Mouse (Mus musculus) forebrain, embryonic 12.5 days (tissue): Measurements from ENCODE around the gene Cklf. TPM values are rescaled to one million over a fixed set of nuclear protein-coding genes. Genes with fewer than 3 reads are reported as not detected.
"Not testable (repeated sequence)": the region's sequence is repeated elsewhere in the genome, so short reads cannot be mapped to it uniquely, and the experiment has no call there.

ENCODE experiments used
- ATAC-seq: fragments of 200-750 bp; cut with Nextera tagmentation; 2 replicates; pipeline ENCODE4 v1.8.0; 2017; ENCODE audit warnings: moderate TSS enrichment; ENCODE audit not compliant: low FRiP score
- H3K27ac ChIP-seq: fragments of 300-500 bp; sonication (generic); 2 replicates; pipeline ENCODE4 v1.5.1; 2016; ENCODE audit warnings: mild to moderate bottlenecking
- H3K27me3 ChIP-seq: fragments of 300-500 bp; sonication (generic); 2 replicates; pipeline ENCODE4 v1.6.1; 2016; ENCODE audit warnings: mild to moderate bottlenecking
- H3K36me3 ChIP-seq: fragments of 300-500 bp; sonication (generic); replicated peaks from 2 replicates; pipeline ENCODE4 v1.6.1; 2016; ENCODE audit warnings: mild to moderate bottlenecking
- H3K4me1 ChIP-seq: fragments of 300-500 bp; sonication (generic); 2 replicates; pipeline ENCODE4 v1.6.1; 2016
- H3K4me2 ChIP-seq: fragments of 300-500 bp; sonication (generic); 2 replicates; pipeline ENCODE4 v1.6.1; 2016; ENCODE audit warnings: mild to moderate bottlenecking, moderate library complexity
- H3K4me3 ChIP-seq: fragments of 300-500 bp; sonication (generic); replicated peaks from 2 replicates; pipeline ENCODE4 v1.5.1; 2016; ENCODE audit warnings: mild to moderate bottlenecking
- H3K9ac ChIP-seq: fragments of 300-500 bp; sonication (generic); 2 replicates; pipeline ENCODE4 v1.6.1; 2016; ENCODE audit warnings: mild to moderate bottlenecking
- H3K9me3 ChIP-seq: fragments of 300-500 bp; sonication (generic); 2 replicates; pipeline ENCODE4 v1.6.1; 2016
- WGBS: fragments of 180-500 bp; shearing (Covaris S2); methylation state at CpG from one replicate; pipeline ENCODE4 v1.1.7; 2016; 5-methylcytosine and 5-hydroxymethylcytosine counted together
- polyA plus RNA-seq: library from polyadenylated mRNA; unstranded; fragments of >200 nt; fragmentation: Nextera tagmentation; extraction: Ambion mirVana; gene quantifications from 2 replicates; pipeline ENCODE4 v1.2.1, GENCODE M21; 2016

Gene Cklf
- polyA plus RNA-seq, 1 experiment from 2014 or later, result 45.2 TPM

DNA sequence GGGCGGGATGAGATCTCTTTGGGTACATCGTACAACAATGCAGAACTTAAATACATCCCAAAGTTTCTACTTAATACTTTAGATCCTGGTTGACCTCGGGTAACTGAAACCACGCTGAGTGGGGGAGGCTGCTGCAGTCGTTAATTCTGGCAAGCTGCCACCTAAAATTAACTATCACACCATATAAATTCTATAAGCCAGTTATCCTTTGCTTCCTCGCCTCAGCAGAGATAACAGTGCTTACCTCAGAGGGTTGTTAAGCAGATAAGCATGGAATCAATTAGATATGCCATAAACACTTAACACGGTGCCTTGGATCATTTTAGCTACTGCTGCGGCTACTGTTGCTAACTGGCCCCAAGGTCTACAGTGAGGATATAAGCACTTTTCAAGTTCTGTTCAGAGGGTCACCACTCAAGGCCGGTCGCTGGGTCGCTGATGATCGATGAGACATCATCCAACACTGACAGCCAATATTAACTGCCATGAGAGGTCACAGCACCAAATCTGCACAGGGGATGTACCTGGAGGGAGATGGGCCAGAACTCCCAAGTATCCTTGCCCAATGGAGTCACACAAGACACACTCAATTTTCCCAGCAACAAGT lies 8.5 kb upstream of the Cklf start:
- H3K36me3 ChIP-seq, result peaks cover 71% of the 10 kb centered on the region
- H3K27ac ChIP-seq, result no peak overlapping the region
- WGBS, result 90% methylated on average over 12 of the region's 12 CpGs
- no peak for ATAC-seq
- no peaks in the 10 kb centered on the region for H3K9me3 ChIP-seq
- peaks cover 5% of the 10 kb centered on the region for H3K4me1 ChIP-seq
- H3K27me3 ChIP-seq, result no peaks in the 10 kb centered on the region
- H3K4me2 ChIP-seq, result no peak overlapping the region
- H3K9ac ChIP-seq, result no peak overlapping the region
- no peak overlapping the region for H3K4me3 ChIP-seq

DNA sequence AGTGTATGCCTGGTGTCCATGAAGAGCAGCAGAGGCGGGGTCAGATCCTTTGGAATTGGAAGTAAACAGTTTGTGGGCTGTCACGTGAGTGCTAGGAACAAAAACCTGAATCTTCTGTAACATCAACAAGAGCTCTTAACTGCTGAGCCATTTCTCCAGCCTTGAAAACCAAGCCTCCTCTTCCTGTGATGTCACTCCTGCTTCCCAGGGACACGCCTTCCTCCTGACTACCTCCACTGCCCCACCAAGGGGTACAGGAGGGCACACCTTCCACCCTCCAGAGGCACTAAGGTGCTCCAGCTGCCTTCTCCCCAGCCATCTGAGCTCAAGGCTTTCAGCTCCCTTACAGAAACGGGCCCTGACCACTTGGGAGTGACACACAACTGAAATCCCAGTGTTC lies 4.0 kb upstream of the Cklf start:
- ATAC-seq, result no peak
- no peak overlapping the region for H3K27ac ChIP-seq
- peaks cover 26% of the 10 kb centered on the region for H3K36me3 ChIP-seq

DNA sequence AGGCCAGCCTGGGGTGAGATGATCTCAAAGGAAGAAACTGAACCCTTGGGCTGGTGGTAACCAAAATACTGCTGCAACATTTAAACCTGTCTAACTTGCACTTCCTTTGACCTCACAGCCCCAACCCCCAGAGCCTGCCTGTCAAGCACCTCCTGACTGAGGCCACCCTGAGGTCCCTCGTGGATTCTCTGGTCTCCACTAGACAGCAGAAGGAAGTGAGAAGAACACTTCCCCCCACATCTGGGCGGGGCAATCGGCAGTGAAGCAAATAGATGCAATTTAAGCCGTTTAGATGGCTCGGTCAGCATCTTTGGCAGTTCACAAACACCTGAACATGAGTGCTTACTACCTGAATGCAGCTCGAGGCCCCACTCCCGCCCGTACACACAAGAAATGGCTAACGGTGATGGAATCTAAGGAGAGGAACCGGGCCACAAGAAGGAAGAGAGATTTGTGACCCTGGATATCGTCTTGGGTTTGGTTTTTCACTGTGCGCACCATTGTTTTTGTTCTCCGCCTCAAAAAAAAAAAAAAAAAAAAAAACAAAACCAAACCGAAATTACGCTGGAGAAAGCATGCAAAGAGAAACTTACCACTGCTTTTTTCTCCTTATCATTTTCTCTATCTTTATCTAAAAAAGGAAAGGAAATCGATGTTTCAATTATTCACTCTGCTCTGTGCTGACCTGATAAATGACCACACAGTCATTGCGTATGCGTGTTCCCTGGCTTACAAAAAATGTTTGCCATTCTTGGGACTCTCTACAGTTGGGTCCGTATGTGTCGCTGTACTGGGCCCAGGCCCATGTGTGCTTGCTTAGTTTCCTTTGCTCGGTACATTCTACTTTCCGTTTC lies 3.4 kb upstream of the Cklf start:
- Histone ChIP-seq H3K27ac (no peak overlapping the region), H3K4me2 (peak overlapping the region; percentile 79), H3K4me3 (peak overlapping the region; percentile 86), H3K9me3 (no peaks in the 10 kb centered on the region), H3K9ac (peak overlapping the region; percentile 80), H3K27me3 (no peaks in the 10 kb centered on the region), H3K4me1 (peaks cover 21% of the 10 kb centered on the region), H3K36me3 (peaks cover 20% of the 10 kb centered on the region)
- no peak for ATAC-seq
- WGBS, result 72% methylated on average over 22 of the region's 22 CpGs

More for the DNA sequence above, 4.0 kb upstream of the Cklf start:
- Histone ChIP-seq H3K9ac (no peak overlapping the region), H3K9me3 (no peaks in the 10 kb centered on the region), H3K4me1 (peaks cover 19% of the 10 kb centered on the region), H3K27me3 (no peaks in the 10 kb centered on the region), H3K4me3 (no peak overlapping the region), H3K4me2 (no peak overlapping the region)
- WGBS, result 87% methylated on average over 4 of the region's 4 CpGs

DNA sequence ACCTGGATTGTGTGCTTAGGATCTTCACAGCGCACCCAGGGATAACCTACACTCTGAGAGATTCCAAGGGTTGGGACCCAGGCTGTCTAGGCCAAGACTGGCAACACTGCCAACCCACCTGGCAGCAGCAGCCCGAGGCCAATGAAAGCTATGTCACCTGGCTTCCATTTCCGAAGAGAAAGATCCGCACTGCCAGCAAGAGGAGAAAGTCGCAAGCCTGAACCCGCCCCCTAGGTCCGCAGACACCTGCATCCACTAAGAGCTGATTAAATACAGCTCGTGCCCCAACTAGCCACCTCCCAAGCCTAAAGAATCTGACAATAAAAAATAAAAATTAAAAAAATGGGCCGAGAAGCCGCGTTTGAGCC lies 2.8 kb upstream of the Cklf start:
- WGBS, result 3% methylated on average over 11 of the region's 11 CpGs
- Histone ChIP-seq H3K27me3 (no peaks in the 10 kb centered on the region), H3K36me3 (peaks cover 14% of the 10 kb centered on the region), H3K27ac (no peak overlapping the region; the same call in 1 of the 2 replicates), H3K4me3 (peak overlapping the region; percentile 86), H3K9ac (peak overlapping the region; percentile 80), H3K4me2 (peak overlapping the region; percentile 79), H3K4me1 (peaks cover 21% of the 10 kb centered on the region), H3K9me3 (no peaks in the 10 kb centered on the region)
- ATAC-seq, result peak; percentile 4; the same call in 1 of the 2 replicates

- Histone ChIP-seq H3K9ac (peak within 1 kb of the TSS; percentile 80), H3K4me1 (peaks cover 21% of the 10 kb centered on the region), H3K27ac (no peak within 1 kb of the TSS; the same call in 1 of the 2 replicates), H3K4me3 (peak within 1 kb of the TSS; percentile 86), H3K36me3 (peaks cover 10% of the 10 kb centered on the region), H3K9me3 (no peaks in the 10 kb centered on the region), H3K4me2 (peak within 1 kb of the TSS; percentile 79), H3K27me3 (no peaks in the 10 kb centered on the region)
- WGBS, result under 1% methylated on average over 28 of the region's 28 CpGs
- ATAC-seq, result peak; percentile 91
These were observed 2.4 kb upstream of the Cklf start, which contains the start of gene Tk2 for GRCm38 (mm10) chr8:104248276-104248675. Gene Tk2 (minus strand): TSS chr8:104248558.

DNA sequence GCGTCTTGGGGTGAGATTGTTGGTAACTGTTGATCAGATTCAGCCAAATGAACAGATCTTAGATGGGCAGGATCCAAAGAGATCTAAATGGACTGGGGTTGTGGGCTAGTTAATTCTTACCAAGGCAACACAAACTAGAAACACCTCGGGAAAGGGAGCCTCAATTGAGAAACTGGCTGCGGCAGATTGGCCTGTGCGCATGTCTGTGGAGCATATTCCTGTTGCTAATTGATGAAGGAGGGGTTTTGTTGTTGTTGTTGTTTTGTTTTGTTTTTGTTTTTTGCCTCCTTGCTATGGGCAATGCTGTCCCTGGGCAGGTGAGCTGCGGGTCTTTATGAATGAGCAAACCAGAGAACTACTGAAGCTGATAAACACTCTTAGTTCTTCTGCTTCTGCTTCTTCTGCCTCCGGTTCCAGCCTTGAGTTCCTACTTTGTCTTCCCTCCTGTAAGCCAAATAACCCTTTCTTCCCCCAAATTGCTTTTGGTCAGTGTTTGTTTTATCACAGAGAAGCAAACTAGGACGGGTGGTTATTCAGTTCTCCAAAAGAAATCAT lies 1.1 kb upstream of the Cklf start:
- no peak overlapping the region for H3K27ac ChIP-seq
- ATAC-seq, result no peak
- H3K9me3 ChIP-seq, result no peaks in the 10 kb centered on the region
- H3K4me2 ChIP-seq, result no peak overlapping the region
- no peak overlapping the region for H3K4me3 ChIP-seq
- H3K9ac ChIP-seq, result no peak overlapping the region
- no peaks in the 10 kb centered on the region for H3K27me3 ChIP-seq
- whole genome bisulfite sequencing, result 88% methylated on average over 7 of the region's 7 CpGs
- peaks cover 8% of the 10 kb centered on the region for H3K36me3 ChIP-seq
- H3K4me1 ChIP-seq, result peaks cover 21% of the 10 kb centered on the region

DNA sequence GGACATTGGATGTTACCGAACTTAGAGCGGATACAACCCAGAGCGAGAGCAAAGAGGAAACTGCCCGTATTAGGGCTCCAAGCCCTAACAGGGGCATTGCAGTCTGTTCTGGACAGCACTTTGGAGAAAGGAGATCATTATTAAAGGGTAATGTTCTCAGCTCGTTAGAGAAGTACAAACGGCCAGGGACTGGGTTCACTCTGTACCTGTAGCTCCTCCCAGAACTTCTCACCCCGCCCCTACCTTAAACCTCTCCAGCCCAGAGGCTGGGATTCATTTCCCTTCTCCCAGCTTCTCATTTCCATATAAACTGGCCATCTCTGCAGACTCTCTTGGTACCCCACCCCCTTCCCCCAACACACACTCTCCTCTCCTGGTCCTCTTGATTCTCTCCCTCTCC lies 800 bp downstream of the Cklf start:
- ATAC-seq, result no peak
- Histone ChIP-seq H3K4me1 (peaks cover 21% of the 10 kb centered on the region), H3K27ac (no peak overlapping the region), H3K9me3 (no peaks in the 10 kb centered on the region), H3K27me3 (no peaks in the 10 kb centered on the region), H3K9ac (peak overlapping the region; percentile 66), H3K36me3 (no peaks in the 10 kb centered on the region), H3K4me2 (peak overlapping the region; percentile 73), H3K4me3 (peak overlapping the region; percentile 67)
- WGBS, result 0% methylated on average over 7 of the region's 7 CpGs

GRCm38 (mm10) chr8:104253016-104253415 lies 2.4 kb downstream of the Cklf start:
- Histone ChIP-seq H3K27me3 (no peaks in the 10 kb centered on the region), H3K9me3 (0 out of 2 replicates have a peak, but pooled peaks cover 1% of the 10 kb centered on the region), H3K9ac (no peak overlapping the region), H3K4me1 (peaks cover 8% of the 10 kb centered on the region), H3K36me3 (peaks cover 9% of the 10 kb centered on the region), H3K4me3 (no peak overlapping the region), H3K27ac (no peak overlapping the region), H3K4me2 (no peak overlapping the region)
- ATAC-seq, result no peak
- 90% methylated on average over 3 of the region's 3 CpGs for WGBS

DNA sequence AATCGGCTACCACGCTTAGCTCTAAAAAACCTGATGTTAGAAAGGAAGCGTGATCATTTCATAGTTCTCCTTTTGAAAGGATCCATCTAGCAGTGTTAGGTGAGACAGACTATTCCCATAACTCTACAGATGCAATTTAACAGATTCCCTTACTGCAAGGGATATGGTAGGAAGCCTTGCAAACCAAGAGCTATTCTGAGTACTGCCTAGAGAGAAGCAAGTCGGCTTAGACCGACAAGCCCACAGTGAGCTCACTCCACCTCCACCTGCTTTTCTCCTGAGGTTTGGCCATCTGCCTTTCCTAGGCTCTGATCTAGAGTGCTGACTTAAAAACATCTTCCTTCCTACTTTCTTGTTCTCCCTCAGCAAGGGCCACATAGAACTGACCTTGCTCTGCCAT lies 11.1 kb downstream of the Cklf start:
- H3K9ac ChIP-seq, ATAC-seq, H3K4me2 ChIP-seq, H3K9me3 ChIP-seq, H3K4me3 ChIP-seq, H3K27ac ChIP-seq, H3K4me1 ChIP-seq, H3K27me3 ChIP-seq: not testable (repeated sequence)
- peaks cover 44% of the 10 kb centered on the region for H3K36me3 ChIP-seq
- 91% methylated on average over 5 of the region's 5 CpGs for WGBS

GRCm38 (mm10) chr8:104264271-104264935 lies 13.7 kb downstream of the Cklf start:
- not testable (repeated sequence) for H3K27me3 ChIP-seq, H3K4me3 ChIP-seq, H3K4me2 ChIP-seq, H3K27ac ChIP-seq, H3K9me3 ChIP-seq, H3K9ac ChIP-seq, H3K4me1 ChIP-seq, ATAC-seq
- WGBS, result 98% methylated on average over 22 of the region's 22 CpGs
- peaks cover 21% of the 10 kb centered on the region for H3K36me3 ChIP-seq

- Histone ChIP-seq H3K4me2 (no peak overlapping the region), H3K27me3 (no peaks in the 10 kb centered on the region), H3K27ac (no peak overlapping the region), H3K4me1 (no peaks in the 10 kb centered on the region), H3K9ac (no peak overlapping the region), H3K36me3 (peaks cover 13% of the 10 kb centered on the region), H3K4me3 (no peak overlapping the region), H3K9me3 (no peaks in the 10 kb centered on the region)
- no peak for ATAC-seq
These were observed 17.7 kb downstream of the Cklf start for GRCm38 (mm10) chr8:104268368-104268767.

DNA sequence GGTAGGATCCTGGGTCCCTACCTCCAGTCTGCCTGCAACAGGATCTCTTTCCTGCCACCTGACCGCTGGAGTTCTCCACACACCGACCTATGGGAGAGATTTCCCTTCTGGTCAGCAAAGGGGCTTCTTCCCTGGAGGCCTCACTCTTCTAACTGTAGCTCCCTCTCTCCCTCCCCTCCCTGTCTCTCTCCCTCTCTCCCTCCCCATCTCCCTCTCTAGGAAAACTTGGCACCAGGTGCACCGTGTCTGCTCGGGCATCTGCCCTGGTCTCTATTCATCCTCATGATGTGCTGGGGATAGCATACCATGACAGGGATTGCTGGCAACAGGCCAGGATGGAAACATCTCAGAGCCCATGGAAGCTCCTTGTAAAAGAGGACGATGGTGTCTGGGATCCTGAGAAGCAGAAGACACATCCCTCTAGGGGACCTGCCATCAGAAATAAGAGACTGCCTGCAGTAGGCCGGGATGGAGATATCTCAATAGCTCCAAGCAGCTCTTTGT lies 18.3 kb downstream of the Cklf start:
- 91% methylated on average over 6 of the region's 6 CpGs for WGBS
- no peak for ATAC-seq
- no peaks in the 10 kb centered on the region for H3K4me1 ChIP-seq

More for the DNA sequence above, 18.3 kb downstream of the Cklf start:
- no peak overlapping the region for H3K27ac ChIP-seq
- H3K9me3 ChIP-seq, result no peaks in the 10 kb centered on the region
- no peak overlapping the region for H3K4me3 ChIP-seq
- no peaks in the 10 kb centered on the region for H3K27me3 ChIP-seq
- H3K9ac ChIP-seq, result no peak overlapping the region
- H3K4me2 ChIP-seq, result no peak overlapping the region
- H3K36me3 ChIP-seq, result peaks cover 6% of the 10 kb centered on the region
